Mouse (Mus musculus) heart, postnatal 0 days (tissue): ENCODE measurements around the gene Ptch2.

Source experiments
- CTCF ChIP-seq: IDR thresholded peaks from 2 replicates; pipeline ENCODE4 v1.5.1; 2016; ENCODE audit warnings: antibody characterized with exemption, control low read depth, low read depth
- EP300 ChIP-seq: IDR thresholded peaks from 2 replicates; pipeline ENCODE4 v1.6.1; 2016; ENCODE audit warnings: antibody characterized with exemption, low read depth

- TF ChIP-seq CTCF (no peak), EP300 (no peak)
These were observed 791 bp downstream of the Ptch2 start for GRCm38 (mm10) chr4:117096666-117097065.
